Mouse (Mus musculus): ENCODE data around the gene Fam155a. TPM values are rescaled to one million over a fixed set of nuclear protein-coding genes. Genes with fewer than 3 reads are reported as not detected.
A peak's percentile ranks its signal among the peaks of the same experiment; 100 is the strongest.

The Fam155a gene
- polyA plus RNA-seq, 1 experiment from 2014 or later = 0.95 TPM

DNA sequence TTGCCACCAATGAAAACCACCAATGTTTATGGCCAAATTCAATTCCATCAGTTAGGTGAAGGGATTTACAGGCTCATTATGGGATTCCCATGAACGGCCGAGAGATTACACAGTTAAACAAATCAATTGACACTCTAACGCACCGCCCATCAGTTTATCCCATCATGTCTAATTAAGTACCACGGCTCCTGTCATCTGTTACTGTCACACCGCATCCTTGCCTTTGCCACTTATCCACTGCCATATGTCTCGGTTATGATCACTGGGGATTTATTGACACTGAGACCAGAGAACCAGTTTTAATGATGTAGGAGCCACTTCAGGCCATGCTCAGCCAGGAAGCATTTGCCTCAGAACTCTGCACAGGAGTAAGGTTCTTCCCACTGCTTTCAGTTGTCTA lies 588.5 kb downstream of the Fam155a start:
- peaks cover 9% of the 10 kb centered on the region; the same call in 1 of the 2 replicates for H3K4me1 ChIP-seq (ENCODE audit: control insufficient read depth, insufficient read depth, low read length)

GRCm38 (mm10) chr8:9180686-9181315 lies 590.2 kb downstream of the Fam155a start:
- peak overlapping the region; percentile 8; the same call in 1 of the 2 replicates for H3K4me2 ChIP-seq (replicated peaks; ENCODE audit: low read depth, low read length)
- WGBS = 29% methylated on average over 17 of the region's 17 CpGs

More for the DNA sequence above, 588.5 kb downstream of the Fam155a start:
- no peak for ATAC-seq (ENCODE audit: low FRiP score, low TSS enrichment)
- no peak overlapping the region for H3K4me3 ChIP-seq (ENCODE audit: low read length)
- no peaks in the 10 kb centered on the region for H3K36me3 ChIP-seq (ENCODE audit: control insufficient read depth, insufficient read depth, low read length)
- H3K27ac ChIP-seq (ENCODE audit: low read depth, low read length) = no peak overlapping the region
- no peak overlapping the region for H3K4me2 ChIP-seq (replicated peaks; ENCODE audit: low read depth, low read length)
- H3K9me3 ChIP-seq (ENCODE audit: control insufficient read depth, low read length) = no peaks in the 10 kb centered on the region
- H3K27me3 ChIP-seq (ENCODE audit: control insufficient read depth, insufficient read depth, low read length) = no peaks in the 10 kb centered on the region
- 87% methylated on average over 7 of the region's 7 CpGs for whole genome bisulfite sequencing
- no peak overlapping the region for H3K9ac ChIP-seq (ENCODE audit: low read depth, low read length)

DNA sequence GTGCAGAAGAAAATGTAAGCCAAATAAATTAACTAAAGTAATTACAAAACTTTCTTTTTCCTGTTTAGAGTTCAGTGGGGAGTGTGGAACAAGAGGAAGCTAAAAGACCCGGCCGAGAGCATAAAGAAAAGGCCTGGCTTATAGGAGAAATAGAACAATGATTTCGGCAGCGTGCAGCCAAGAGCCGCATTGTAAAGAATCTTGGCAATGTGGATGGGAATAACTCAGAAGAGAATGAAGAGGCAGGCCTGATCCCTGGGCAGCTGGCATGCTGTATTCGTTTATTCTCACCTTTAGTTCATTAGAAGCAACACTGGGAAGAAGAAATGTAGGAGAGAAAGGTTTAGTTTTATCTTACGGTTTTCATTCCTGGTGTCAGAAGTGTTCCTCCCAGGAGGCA lies 594.0 kb downstream of the Fam155a start:
- no peaks in the 10 kb centered on the region for H3K9me3 ChIP-seq (ENCODE audit: control insufficient read depth, low read length)
- no peak overlapping the region for H3K4me2 ChIP-seq (replicated peaks; ENCODE audit: low read depth, low read length)
- 83% methylated on average over 7 of the region's 7 CpGs for WGBS
- no peaks in the 10 kb centered on the region for H3K36me3 ChIP-seq (ENCODE audit: control insufficient read depth, insufficient read depth, low read length)
- peaks cover 9% of the 10 kb centered on the region; the same call in 1 of the 2 replicates for H3K4me1 ChIP-seq (ENCODE audit: control insufficient read depth, insufficient read depth, low read length)
- no peak for ATAC-seq (ENCODE audit: low FRiP score, low TSS enrichment)
- no peak overlapping the region for H3K27ac ChIP-seq (ENCODE audit: low read depth, low read length)
- no peak overlapping the region for H3K4me3 ChIP-seq (ENCODE audit: low read length)
- no peaks in the 10 kb centered on the region for H3K27me3 ChIP-seq (ENCODE audit: control insufficient read depth, insufficient read depth, low read length)
- H3K9ac ChIP-seq (ENCODE audit: low read depth, low read length) = no peak overlapping the region

More at GRCm38 (mm10) chr8:9180686-9181315, 590.2 kb downstream of the Fam155a start:
- Histone ChIP-seq H3K27me3 (ENCODE audit: control insufficient read depth, insufficient read depth, low read length) (no peaks in the 10 kb centered on the region), H3K9ac (ENCODE audit: low read depth, low read length) (no peak overlapping the region), H3K4me1 (ENCODE audit: control insufficient read depth, insufficient read depth, low read length) (peaks cover 9% of the 10 kb centered on the region; the same call in 1 of the 2 replicates), H3K4me3 (ENCODE audit: low read length) (no peak overlapping the region), H3K36me3 (ENCODE audit: control insufficient read depth, insufficient read depth, low read length) (no peaks in the 10 kb centered on the region), H3K9me3 (ENCODE audit: control insufficient read depth, low read length) (no peaks in the 10 kb centered on the region), H3K27ac (ENCODE audit: low read depth, low read length) (no peak overlapping the region)
- peak; percentile 77 for ATAC-seq (ENCODE audit: low FRiP score, low TSS enrichment)

GRCm38 (mm10) chr8:9174865-9175565 lies 595.9 kb downstream of the Fam155a start:
- no peak overlapping the region for H3K27ac ChIP-seq (ENCODE audit: low read depth, low read length)
- no peaks in the 10 kb centered on the region for H3K36me3 ChIP-seq (ENCODE audit: control insufficient read depth, insufficient read depth, low read length)
- no peaks in the 10 kb centered on the region for H3K9me3 ChIP-seq (ENCODE audit: control insufficient read depth, low read length)
- 36% methylated on average over 9 of the region's 9 CpGs for WGBS
- no peak overlapping the region for H3K4me2 ChIP-seq (replicated peaks; ENCODE audit: low read depth, low read length)
- no peaks in the 10 kb centered on the region for H3K4me1 ChIP-seq (ENCODE audit: control insufficient read depth, insufficient read depth, low read length)
- no peaks in the 10 kb centered on the region for H3K27me3 ChIP-seq (ENCODE audit: control insufficient read depth, insufficient read depth, low read length)
- no peak for ATAC-seq (ENCODE audit: low FRiP score, low TSS enrichment)
- H3K4me3 ChIP-seq (ENCODE audit: low read length) = no peak overlapping the region
- H3K9ac ChIP-seq (ENCODE audit: low read depth, low read length) = no peak overlapping the region

- 59% methylated on average over 5 of the region's 5 CpGs for WGBS
- no peak overlapping the region for H3K9ac ChIP-seq (ENCODE audit: low read depth, low read length)
- H3K36me3 ChIP-seq (ENCODE audit: control insufficient read depth, insufficient read depth, low read length) = no peaks in the 10 kb centered on the region
- no peak for ATAC-seq (ENCODE audit: low FRiP score, low TSS enrichment)
- H3K4me1 ChIP-seq (ENCODE audit: control insufficient read depth, insufficient read depth, low read length) = no peaks in the 10 kb centered on the region
- H3K9me3 ChIP-seq (ENCODE audit: control insufficient read depth, low read length) = no peaks in the 10 kb centered on the region
- no peak overlapping the region for H3K27ac ChIP-seq (ENCODE audit: low read depth, low read length)
- no peak overlapping the region for H3K4me3 ChIP-seq (ENCODE audit: low read length)
- H3K4me2 ChIP-seq (replicated peaks; ENCODE audit: low read depth, low read length) = no peak overlapping the region
- H3K27me3 ChIP-seq (ENCODE audit: control insufficient read depth, insufficient read depth, low read length) = no peaks in the 10 kb centered on the region
Observed at GRCm38 (mm10) chr8:9171848-9172247, 599.1 kb downstream of the Fam155a start.

DNA sequence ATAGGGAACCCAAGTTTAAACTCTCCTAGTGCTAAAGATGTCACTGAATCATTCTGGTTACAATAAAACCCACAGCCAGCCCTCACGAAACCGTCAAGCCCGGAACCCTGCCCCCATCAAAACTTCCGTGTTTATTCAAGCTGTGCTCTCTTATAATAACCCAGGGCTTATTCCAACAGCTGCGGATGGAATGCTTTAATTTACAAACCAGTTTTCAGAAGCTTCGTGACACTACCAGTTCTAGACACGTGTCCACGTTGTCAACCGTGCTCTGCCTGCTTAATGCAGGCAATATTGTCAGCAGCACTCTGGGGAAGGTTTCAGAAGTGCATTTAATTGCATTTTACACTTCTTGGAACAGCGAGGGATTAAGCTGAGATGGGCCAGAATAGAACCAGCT lies 603.0 kb downstream of the Fam155a start:
- ATAC-seq (ENCODE audit: low FRiP score, low TSS enrichment) = no peak

DNA sequence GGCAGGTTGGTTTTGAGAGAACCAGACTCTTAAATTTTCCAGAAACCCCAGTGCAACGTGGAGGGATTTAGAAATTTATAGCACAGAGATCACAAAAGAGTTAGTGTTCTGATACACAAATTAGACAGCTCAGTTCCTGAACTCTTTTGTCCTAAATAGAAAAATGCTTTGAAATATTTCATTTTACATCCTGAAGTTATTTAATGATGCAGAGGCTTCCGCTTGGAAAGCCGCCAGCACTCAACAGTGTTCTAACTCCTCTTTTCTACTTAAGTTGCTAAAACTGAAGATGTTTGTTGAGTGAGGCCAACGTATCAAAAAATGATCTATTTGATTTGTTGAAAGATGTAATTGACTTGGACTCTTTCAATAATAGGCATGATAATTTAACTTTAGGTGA lies 609.4 kb downstream of the Fam155a start:
- Histone ChIP-seq H3K27me3 (ENCODE audit: control insufficient read depth, insufficient read depth, low read length) (no peaks in the 10 kb centered on the region; the same call in 1 of the 2 replicates), H3K4me3 (ENCODE audit: low read length) (no peak overlapping the region), H3K27ac (ENCODE audit: low read depth, low read length) (no peak overlapping the region), H3K4me2 (replicated peaks; ENCODE audit: low read depth, low read length) (no peak overlapping the region), H3K9me3 (ENCODE audit: control insufficient read depth, low read length) (no peaks in the 10 kb centered on the region), H3K4me1 (ENCODE audit: control insufficient read depth, insufficient read depth, low read length) (peaks cover 7% of the 10 kb centered on the region; the same call in 1 of the 2 replicates), H3K9ac (ENCODE audit: low read depth, low read length) (no peak overlapping the region), H3K36me3 (ENCODE audit: control insufficient read depth, insufficient read depth, low read length) (no peaks in the 10 kb centered on the region)
- WGBS = 66% methylated on average over 4 of the region's 4 CpGs
- ATAC-seq (ENCODE audit: low FRiP score, low TSS enrichment) = no peak

More for the DNA sequence above, 603.0 kb downstream of the Fam155a start:
- H3K9me3 ChIP-seq (ENCODE audit: control insufficient read depth, low read length) = no peaks in the 10 kb centered on the region
- no peak overlapping the region for H3K9ac ChIP-seq (ENCODE audit: low read depth, low read length)
- H3K4me1 ChIP-seq (ENCODE audit: control insufficient read depth, insufficient read depth, low read length) = no peaks in the 10 kb centered on the region
- H3K27ac ChIP-seq (ENCODE audit: low read depth, low read length) = no peak overlapping the region
- H3K27me3 ChIP-seq (ENCODE audit: control insufficient read depth, insufficient read depth, low read length) = no peaks in the 10 kb centered on the region; the same call in 1 of the 2 replicates
- H3K36me3 ChIP-seq (ENCODE audit: control insufficient read depth, insufficient read depth, low read length) = no peaks in the 10 kb centered on the region
- H3K4me2 ChIP-seq (replicated peaks; ENCODE audit: low read depth, low read length) = no peak overlapping the region
- 65% methylated on average over 10 of the region's 10 CpGs for WGBS
- H3K4me3 ChIP-seq (ENCODE audit: low read length) = no peak overlapping the region

- Histone ChIP-seq H3K9ac (ENCODE audit: low read depth, low read length) (no peak overlapping the region), H3K36me3 (ENCODE audit: control insufficient read depth, insufficient read depth, low read length) (no peaks in the 10 kb centered on the region), H3K27ac (ENCODE audit: low read depth, low read length) (no peak overlapping the region), H3K4me2 (replicated peaks; ENCODE audit: low read depth, low read length) (no peak overlapping the region), H3K27me3 (ENCODE audit: control insufficient read depth, insufficient read depth, low read length) (no peaks in the 10 kb centered on the region; the same call in 1 of the 2 replicates), H3K4me1 (ENCODE audit: control insufficient read depth, insufficient read depth, low read length) (peaks cover 7% of the 10 kb centered on the region; the same call in 1 of the 2 replicates), H3K9me3 (ENCODE audit: control insufficient read depth, low read length) (no peaks in the 10 kb centered on the region), H3K4me3 (ENCODE audit: low read length) (no peak overlapping the region)
- ATAC-seq (ENCODE audit: low FRiP score, low TSS enrichment) = peak; percentile 68
- 47% methylated on average over 7 of the region's 7 CpGs for WGBS
Observed at GRCm38 (mm10) chr8:9159322-9159721, 611.6 kb downstream of the Fam155a start.

DNA sequence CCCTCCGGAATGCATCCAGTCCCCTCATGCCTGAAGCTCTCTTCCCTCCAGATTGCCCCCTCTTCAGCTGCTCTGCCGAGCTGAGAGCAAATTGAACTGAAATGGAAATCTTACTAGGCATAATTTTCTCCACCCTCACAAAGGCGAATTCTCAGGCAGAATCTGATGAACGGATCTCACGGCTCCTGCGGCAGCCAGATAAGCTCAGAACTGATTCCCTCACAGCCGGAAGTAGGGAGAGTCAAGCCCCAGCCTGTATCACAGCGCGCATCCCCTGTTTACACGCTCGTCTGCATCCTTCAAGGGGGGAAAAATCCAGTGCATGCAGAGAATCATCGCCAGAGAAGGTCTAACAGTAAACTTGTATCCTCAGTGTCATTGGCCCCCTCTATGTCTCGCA lies 612.3 kb downstream of the Fam155a start:
- Histone ChIP-seq H3K27me3 (ENCODE audit: control insufficient read depth, insufficient read depth, low read length) (no peaks in the 10 kb centered on the region), H3K9me3 (ENCODE audit: control insufficient read depth, low read length) (no peaks in the 10 kb centered on the region), H3K4me2 (replicated peaks; ENCODE audit: low read depth, low read length) (no peak overlapping the region), H3K27ac (ENCODE audit: low read depth, low read length) (no peak overlapping the region), H3K36me3 (ENCODE audit: control insufficient read depth, insufficient read depth, low read length) (no peaks in the 10 kb centered on the region), H3K4me1 (ENCODE audit: control insufficient read depth, insufficient read depth, low read length) (peaks cover 7% of the 10 kb centered on the region; the same call in 1 of the 2 replicates), H3K9ac (ENCODE audit: low read depth, low read length) (no peak overlapping the region), H3K4me3 (ENCODE audit: low read length) (no peak overlapping the region)
- no peak for ATAC-seq (ENCODE audit: low FRiP score, low TSS enrichment)
- 76% methylated on average over 13 of the region's 13 CpGs for WGBS
